Mouse (Mus musculus): ENCODE data around the gene Rad23b.
"Not testable (repeated sequence)": the region's sequence is repeated elsewhere in the genome, so short reads cannot be mapped to it uniquely, and the experiment has no call there.

Gene Rad23b

GRCm38 (mm10) chr4:55355845-55356244 is 6.0 kb downstream of the Rad23b start:
- DNase-seq (ENCODE audit: inconsistent ontology term): no peak

GRCm38 (mm10) chr4:55356726-55357125 is 6.9 kb downstream of the Rad23b start:
- DNase-seq (ENCODE audit: inconsistent ontology term): no peak

GRCm38 (mm10) chr4:55363866-55364265 is 14.0 kb downstream of the Rad23b start:
- no peak for DNase-seq (ENCODE audit: inconsistent ontology term)

GRCm38 (mm10) chr4:55364374-55364773 is 14.5 kb downstream of the Rad23b start:
- DNase-seq (ENCODE audit: inconsistent ontology term): no peak

GRCm38 (mm10) chr4:55366014-55366413 is 16.2 kb downstream of the Rad23b start:
- DNase-seq (ENCODE audit: inconsistent ontology term): no peak

GRCm38 (mm10) chr4:55370127-55370526 is 20.3 kb downstream of the Rad23b start:
- no peak for DNase-seq (ENCODE audit: inconsistent ontology term)

- DNase-seq (ENCODE audit: inconsistent ontology term): no peak
These were observed 21.5 kb downstream of the Rad23b start for GRCm38 (mm10) chr4:55371355-55371754.

GRCm38 (mm10) chr4:55382350-55382749 is 32.5 kb downstream of the Rad23b start:
- DNase-seq (ENCODE audit: inconsistent ontology term): no peak

GRCm38 (mm10) chr4:55386768-55387167 is 36.9 kb downstream of the Rad23b start:
- no peak for DNase-seq (ENCODE audit: inconsistent ontology term)

GRCm38 (mm10) chr4:55391480-55391879 is 41.6 kb downstream of the Rad23b start:
- no peak for DNase-seq (ENCODE audit: inconsistent ontology term)

- no peak for DNase-seq (ENCODE audit: inconsistent ontology term)
These were observed 42.6 kb downstream of the Rad23b start for GRCm38 (mm10) chr4:55392445-55392844.

GRCm38 (mm10) chr4:55397911-55398762 is 48.3 kb downstream of the Rad23b start:
- DNase-seq (ENCODE audit: inconsistent ontology term): peak; percentile 47

GRCm38 (mm10) chr4:55398901-55399300 is 49.1 kb downstream of the Rad23b start:
- no peak for DNase-seq (ENCODE audit: inconsistent ontology term)

- DNase-seq (ENCODE audit: inconsistent ontology term): no peak
These were observed 55.5 kb downstream of the Rad23b start for GRCm38 (mm10) chr4:55405329-55405728.

- DNase-seq (ENCODE audit: inconsistent ontology term): no peak
These were observed 56.7 kb downstream of the Rad23b start for GRCm38 (mm10) chr4:55406558-55406957.

- DNase-seq (ENCODE audit: inconsistent ontology term): no peak
These were observed 58.2 kb downstream of the Rad23b start for GRCm38 (mm10) chr4:55408081-55408480.

- no peak for DNase-seq (ENCODE audit: inconsistent ontology term)
These were observed 59.2 kb downstream of the Rad23b start for GRCm38 (mm10) chr4:55409025-55409424.

GRCm38 (mm10) chr4:55409578-55410224 is 59.9 kb downstream of the Rad23b start:
- not testable (repeated sequence) for DNase-seq (ENCODE audit: inconsistent ontology term)

- DNase-seq (ENCODE audit: inconsistent ontology term): peak; percentile 40
These were observed 66.0 kb downstream of the Rad23b start for GRCm38 (mm10) chr4:55415864-55416263.

- no peak for DNase-seq (ENCODE audit: inconsistent ontology term)
These were observed 76.4 kb downstream of the Rad23b start for GRCm38 (mm10) chr4:55426250-55426649.
